Mouse (Mus musculus) splenic B cell, adult 2 months (primary cell): ENCODE data around the gene Zfp982.
"Not testable (repeated sequence)": the region's sequence is repeated elsewhere in the genome, so short reads cannot be mapped to it uniquely, and the experiment has no call there.

Experiments
- DNase-seq: peaks from one replicate; pipeline ENCODE4 v3.0.0-alpha.2; 2011; ENCODE audit warnings: low read depth, low spot score
- H3K27me3 ChIP-seq: 2 replicates; pipeline ENCODE4 v1.6.1; 2012; ENCODE audit warnings: mild to moderate bottlenecking, low read length, moderate library complexity, mixed read lengths; ENCODE audit not compliant: control insufficient read depth, poor library complexity, insufficient read depth, severe bottlenecking
- H3K36me3 ChIP-seq: 2 replicates; pipeline ENCODE4 v1.6.1; 2012; ENCODE audit warnings: mild to moderate bottlenecking, low read length, moderate library complexity, mixed read lengths; ENCODE audit not compliant: control insufficient read depth, poor library complexity, insufficient read depth, severe bottlenecking

Gene Zfp982

GRCm38 (mm10) chr4:147537702-147538101 lies 45.5 kb downstream of the Zfp982 start:
- Histone ChIP-seq H3K36me3 (no peaks in the 10 kb centered on the region), H3K27me3 (no peaks in the 10 kb centered on the region)
- DNase-seq: no peak

GRCm38 (mm10) chr4:147539918-147540317 lies 47.7 kb downstream of the Zfp982 start, which contains the start of gene Gm16503:
Gene Gm16503, plus strand, starts transcription at chr4:147540218.
- DNase-seq, H3K27me3 ChIP-seq, H3K36me3 ChIP-seq: not testable (repeated sequence)

GRCm38 (mm10) chr4:147541105-147541504 lies 48.9 kb downstream of the Zfp982 start:
- no peak for DNase-seq
- no peaks in the 10 kb centered on the region for H3K27me3 ChIP-seq
- H3K36me3 ChIP-seq: no peaks in the 10 kb centered on the region

- not testable (repeated sequence) for DNase-seq, H3K36me3 ChIP-seq, H3K27me3 ChIP-seq
Measured at GRCm38 (mm10) chr4:147553071-147553470, 60.9 kb downstream of the Zfp982 start, which contains the start of gene Zfp985. Gene Zfp985, plus strand, starts transcription at chr4:147553277.

- not testable (repeated sequence) for H3K36me3 ChIP-seq, DNase-seq
Measured at GRCm38 (mm10) chr4:147554361-147554760, 62.1 kb downstream of the Zfp982 start.

GRCm38 (mm10) chr4:147556921-147557320 lies 64.7 kb downstream of the Zfp982 start:
- DNase-seq, H3K27me3 ChIP-seq, H3K36me3 ChIP-seq: not testable (repeated sequence)

More at GRCm38 (mm10) chr4:147554361-147554760, 62.1 kb downstream of the Zfp982 start:
- H3K27me3 ChIP-seq: not testable (repeated sequence)

- not testable (repeated sequence) for DNase-seq, H3K36me3 ChIP-seq, H3K27me3 ChIP-seq
Measured at GRCm38 (mm10) chr4:147558011-147558410, 65.8 kb downstream of the Zfp982 start.

- not testable (repeated sequence) for DNase-seq, H3K36me3 ChIP-seq, H3K27me3 ChIP-seq
Measured at GRCm38 (mm10) chr4:147559096-147559495, 66.9 kb downstream of the Zfp982 start.
